Mouse (Mus musculus) limb, embryonic 12.5 days (tissue): Measurements from ENCODE around the gene Tcea2. TPM values are rescaled to one million over a fixed set of nuclear protein-coding genes. Genes with fewer than 3 reads are reported as not detected.

Experiments
- ATAC-seq: fragments of 200-750 bp; cut with Nextera tagmentation; 2 replicates; pipeline ENCODE4 v1.8.0; 2017; ENCODE audit warnings: low read depth, moderate TSS enrichment; ENCODE audit not compliant: insufficient number of reproducible peaks, insufficient read depth, low FRiP score, low TSS enrichment
- H3K27ac ChIP-seq: fragments of 300-500 bp; sonication (generic); 2 replicates; pipeline ENCODE4 v1.5.1; 2016; ENCODE audit warnings: mild to moderate bottlenecking, moderate library complexity
- H3K27me3 ChIP-seq: fragments of 300-500 bp; sonication (generic); 2 replicates; pipeline ENCODE4 v1.6.1; 2016; ENCODE audit warnings: mild to moderate bottlenecking, moderate library complexity
- H3K36me3 ChIP-seq: fragments of 300-500 bp; sonication (generic); 2 replicates; pipeline ENCODE4 v1.6.1; 2016; ENCODE audit warnings: mild to moderate bottlenecking, moderate library complexity
- H3K4me1 ChIP-seq: fragments of 300-500 bp; sonication (generic); replicated peaks from 2 replicates; pipeline ENCODE4 v1.6.1; 2016
- H3K4me2 ChIP-seq: fragments of 300-500 bp; sonication (generic); 2 replicates; pipeline ENCODE4 v1.6.1; 2016; ENCODE audit warnings: mild to moderate bottlenecking, moderate library complexity
- H3K4me3 ChIP-seq: fragments of 300-500 bp; sonication (generic); replicated peaks from 2 replicates; pipeline ENCODE4 v1.5.1; 2016; ENCODE audit warnings: mild to moderate bottlenecking
- H3K9ac ChIP-seq: fragments of 300-500 bp; sonication (generic); replicated peaks from 2 replicates; pipeline ENCODE4 v1.6.1; 2016; ENCODE audit warnings: mild to moderate bottlenecking, moderate library complexity
- H3K9me3 ChIP-seq: fragments of 300-500 bp; sonication (generic); 2 replicates; pipeline ENCODE4 v1.6.1; 2016; ENCODE audit warnings: mild to moderate bottlenecking, moderate library complexity
- WGBS: fragments of 180-500 bp; shearing (Covaris S2); methylation state at CpG from one replicate; pipeline ENCODE4 v1.1.7; 2016; 5-methylcytosine and 5-hydroxymethylcytosine counted together
- polyA plus RNA-seq: library from polyadenylated mRNA; unstranded; fragments of >200 nt; fragmentation: Nextera tagmentation; extraction: Ambion mirVana; gene quantifications from 2 replicates; pipeline ENCODE4 v1.2.1, GENCODE M21; 2016

Gene Tcea2
- polyA plus RNA-seq, 1 experiment from 2014 or later, result 31.6 TPM

GRCm38 (mm10) chr2:181689466-181690160, 9.5 kb downstream of the Tcea2 start:
- Histone ChIP-seq H3K27me3 (no peaks in the 10 kb centered on the region), H3K9ac (no peak overlapping the region), H3K4me2 (no peak overlapping the region), H3K4me3 (no peak overlapping the region), H3K9me3 (no peaks in the 10 kb centered on the region), H3K4me1 (peaks cover 15% of the 10 kb centered on the region), H3K27ac (no peak overlapping the region), H3K36me3 (peaks cover 63% of the 10 kb centered on the region)
- WGBS, result 92% methylated on average over 10 of the region's 10 CpGs
- ATAC-seq, result no peak

- peaks cover 2% of the 10 kb centered on the region; the same call in 1 of the 2 replicates for H3K27me3 ChIP-seq
- WGBS, result 87% methylated on average over 6 of the region's 6 CpGs
- ATAC-seq, result no peak
Measured at GRCm38 (mm10) chr2:181691083-181691482, 11.0 kb downstream of the Tcea2 start.

GRCm38 (mm10) chr2:181691571-181691970, 11.5 kb downstream of the Tcea2 start:
- peaks cover 5% of the 10 kb centered on the region; the same call in 1 of the 2 replicates for H3K27me3 ChIP-seq
- no peak overlapping the region for H3K4me2 ChIP-seq
- 92% methylated on average over 4 of the region's 4 CpGs for WGBS
- no peak overlapping the region for H3K4me3 ChIP-seq
- ATAC-seq, result no peak
- H3K9me3 ChIP-seq, result no peaks in the 10 kb centered on the region
- no peak overlapping the region for H3K9ac ChIP-seq
- peaks cover 16% of the 10 kb centered on the region for H3K4me1 ChIP-seq
- H3K27ac ChIP-seq, result no peak overlapping the region
- peaks cover 48% of the 10 kb centered on the region for H3K36me3 ChIP-seq

More at GRCm38 (mm10) chr2:181691083-181691482, 11.0 kb downstream of the Tcea2 start:
- peaks cover 16% of the 10 kb centered on the region for H3K4me1 ChIP-seq
- H3K4me3 ChIP-seq, result no peak overlapping the region
- H3K9ac ChIP-seq, result no peak overlapping the region
- H3K27ac ChIP-seq, result no peak overlapping the region
- no peaks in the 10 kb centered on the region for H3K9me3 ChIP-seq
- peaks cover 53% of the 10 kb centered on the region for H3K36me3 ChIP-seq
- no peak overlapping the region for H3K4me2 ChIP-seq

- peak overlapping the region; percentile 92 for H3K4me2 ChIP-seq
- ATAC-seq, result no peak
- WGBS, result 92% methylated on average over 3 of the region's 3 CpGs
Measured at GRCm38 (mm10) chr2:181692304-181692703, 12.2 kb downstream of the Tcea2 start.

GRCm38 (mm10) chr2:181693339-181694280, 13.5 kb downstream of the Tcea2 start, which contains the start of gene Rgs19:
Gene Rgs19, minus strand, starts transcription at chr2:181693977.
- H3K9me3 ChIP-seq, result no peaks in the 10 kb centered on the region
- peak within 1 kb of the TSS; percentile 79 for H3K9ac ChIP-seq
- H3K4me1 ChIP-seq, result peaks cover 16% of the 10 kb centered on the region
- peak within 1 kb of the TSS; percentile 69 for H3K4me3 ChIP-seq
- peak; percentile 79 for ATAC-seq
- H3K27me3 ChIP-seq, result peaks cover 8% of the 10 kb centered on the region; the same call in 1 of the 2 replicates
- peak within 1 kb of the TSS; percentile 81 for H3K27ac ChIP-seq
- H3K36me3 ChIP-seq, result peaks cover 28% of the 10 kb centered on the region
- WGBS, result under 1% methylated on average over 74 of the region's 75 CpGs
- peak within 1 kb of the TSS; percentile 92 for H3K4me2 ChIP-seq

More at GRCm38 (mm10) chr2:181692304-181692703, 12.2 kb downstream of the Tcea2 start:
- Histone ChIP-seq H3K4me1 (peaks cover 16% of the 10 kb centered on the region), H3K27me3 (peaks cover 8% of the 10 kb centered on the region; the same call in 1 of the 2 replicates), H3K4me3 (peak overlapping the region; percentile 69), H3K27ac (no peak overlapping the region), H3K9me3 (no peaks in the 10 kb centered on the region), H3K9ac (no peak overlapping the region; the same call in 1 of the 2 replicates), H3K36me3 (peaks cover 41% of the 10 kb centered on the region)

GRCm38 (mm10) chr2:181694581-181694980, 14.5 kb downstream of the Tcea2 start:
- H3K4me1 ChIP-seq, result peaks cover 16% of the 10 kb centered on the region
- H3K27ac ChIP-seq, result no peak overlapping the region
- peak overlapping the region; percentile 79; the same call in 1 of the 2 replicates for H3K9ac ChIP-seq
- peaks cover 8% of the 10 kb centered on the region; the same call in 1 of the 2 replicates for H3K27me3 ChIP-seq
- peaks cover 19% of the 10 kb centered on the region for H3K36me3 ChIP-seq
- peak overlapping the region; percentile 69; the same call in 1 of the 2 replicates for H3K4me3 ChIP-seq
- no peaks in the 10 kb centered on the region for H3K9me3 ChIP-seq
- 91% methylated on average over 3 of the region's 3 CpGs for WGBS
- peak overlapping the region; percentile 92 for H3K4me2 ChIP-seq
- ATAC-seq, result no peak

GRCm38 (mm10) chr2:181695776-181696175, 15.7 kb downstream of the Tcea2 start:
- H3K9me3 ChIP-seq, result no peaks in the 10 kb centered on the region
- 71% methylated on average over 1 of the region's 1 CpGs for WGBS
- H3K36me3 ChIP-seq, result peaks cover 7% of the 10 kb centered on the region; the same call in 1 of the 2 replicates
- no peak overlapping the region for H3K4me2 ChIP-seq
- no peak overlapping the region for H3K9ac ChIP-seq
- ATAC-seq, result no peak
- peaks cover 16% of the 10 kb centered on the region for H3K4me1 ChIP-seq
- H3K27ac ChIP-seq, result no peak overlapping the region
- H3K27me3 ChIP-seq, result peaks cover 8% of the 10 kb centered on the region; the same call in 1 of the 2 replicates
- no peak overlapping the region for H3K4me3 ChIP-seq

- no peak for ATAC-seq
Measured at GRCm38 (mm10) chr2:181696801-181697420, 16.8 kb downstream of the Tcea2 start.

GRCm38 (mm10) chr2:181698241-181698640, 18.1 kb downstream of the Tcea2 start, which contains the start of gene Lkaaear1:
Gene Lkaaear1, minus strand, starts transcription at chr2:181698442.
- no peaks in the 10 kb centered on the region for H3K36me3 ChIP-seq
- H3K27me3 ChIP-seq, result peaks cover 8% of the 10 kb centered on the region; the same call in 1 of the 2 replicates
- no peak within 1 kb of the TSS for H3K4me3 ChIP-seq
- no peak for ATAC-seq
- 46% methylated on average over 5 of the region's 5 CpGs for WGBS
- H3K4me2 ChIP-seq, result no peak within 1 kb of the TSS
- H3K9me3 ChIP-seq, result no peaks in the 10 kb centered on the region
- H3K4me1 ChIP-seq, result peaks cover 6% of the 10 kb centered on the region; the same call in 1 of the 2 replicates
- H3K27ac ChIP-seq, result no peak within 1 kb of the TSS
- no peak within 1 kb of the TSS for H3K9ac ChIP-seq

More at GRCm38 (mm10) chr2:181696801-181697420, 16.8 kb downstream of the Tcea2 start:
- 62% methylated on average over 33 of the region's 33 CpGs for WGBS
- Histone ChIP-seq H3K4me2 (no peak overlapping the region), H3K27ac (no peak overlapping the region), H3K27me3 (peaks cover 8% of the 10 kb centered on the region; the same call in 1 of the 2 replicates), H3K9ac (no peak overlapping the region), H3K4me3 (no peak overlapping the region), H3K36me3 (no peaks in the 10 kb centered on the region), H3K9me3 (no peaks in the 10 kb centered on the region), H3K4me1 (peaks cover 16% of the 10 kb centered on the region)

- H3K4me3 ChIP-seq, result no peak overlapping the region
- H3K27ac ChIP-seq, result no peak overlapping the region
- no peaks in the 10 kb centered on the region for H3K36me3 ChIP-seq
- no peaks in the 10 kb centered on the region for H3K9me3 ChIP-seq
- no peaks in the 10 kb centered on the region for H3K27me3 ChIP-seq
- no peak overlapping the region for H3K4me2 ChIP-seq
- H3K9ac ChIP-seq, result no peak overlapping the region
- ATAC-seq, result no peak
- 37% methylated on average over 4 of the region's 4 CpGs for WGBS
- no peaks in the 10 kb centered on the region for H3K4me1 ChIP-seq
Measured at GRCm38 (mm10) chr2:181706668-181707067, 26.6 kb downstream of the Tcea2 start.
